Mouse (Mus musculus) bone marrow, adult 2 months (tissue): ENCODE results near the gene Ndufb6. TPM values are rescaled to one million over a fixed set of nuclear protein-coding genes. Genes with fewer than 3 reads are reported as not detected.

Experiments used
- H3K27ac ChIP-seq: fragments of 200-500 bp; 2 replicates; pipeline ENCODE4 v1.5.1; 2012; ENCODE audit warnings: low read depth, mild to moderate bottlenecking, control low read depth, inconsistent platforms, low read length; ENCODE audit not compliant: control insufficient read depth, poor library complexity, insufficient read depth
- H3K4me1 ChIP-seq: fragments of 200-500 bp; 2 replicates; pipeline ENCODE4 v1.6.1; 2011; ENCODE audit warnings: low read length; ENCODE audit not compliant: control insufficient read depth, insufficient read depth
- H3K4me3 ChIP-seq: fragments of 200-500 bp; replicated peaks from 2 replicates; pipeline ENCODE3; 2011; ENCODE audit warnings: mild to moderate bottlenecking, low read depth, low read length, control low read depth; ENCODE audit not compliant: control insufficient read depth
- CTCF ChIP-seq: fragments of 200-500 bp; IDR thresholded peaks from 2 replicates; pipeline ENCODE4 v1.5.1; 2011; ENCODE audit warnings: low read length, control low read depth; ENCODE audit not compliant: control insufficient read depth, insufficient read depth
- POLR2A ChIP-seq: fragments of 200-500 bp; IDR thresholded peaks from 2 replicates; pipeline ENCODE4 v1.6.1; 2011; ENCODE audit warnings: low read depth, mild to moderate bottlenecking, control low read depth, low read length, borderline replicate concordance; ENCODE audit not compliant: control insufficient read depth
- WGBS: fragments of 180-500 bp; shearing (Covaris S2); methylation state at CpG from one replicate; pipeline ENCODE4 v1.1.7; 2018; 5-methylcytosine and 5-hydroxymethylcytosine counted together
- polyA plus RNA-seq: library from polyadenylated mRNA; stranded (reverse); fragments of >200 nt; gene quantifications from 2 replicates; pipeline ENCODE4 v1.2.4, GENCODE M21; 2011; ENCODE audit warnings: low replicate concordance; ENCODE audit not compliant: missing spikeins, insufficient read depth, insufficient read length

The Ndufb6 gene
- polyA plus RNA-seq, 1 experiment = 44.1 TPM

DNA sequence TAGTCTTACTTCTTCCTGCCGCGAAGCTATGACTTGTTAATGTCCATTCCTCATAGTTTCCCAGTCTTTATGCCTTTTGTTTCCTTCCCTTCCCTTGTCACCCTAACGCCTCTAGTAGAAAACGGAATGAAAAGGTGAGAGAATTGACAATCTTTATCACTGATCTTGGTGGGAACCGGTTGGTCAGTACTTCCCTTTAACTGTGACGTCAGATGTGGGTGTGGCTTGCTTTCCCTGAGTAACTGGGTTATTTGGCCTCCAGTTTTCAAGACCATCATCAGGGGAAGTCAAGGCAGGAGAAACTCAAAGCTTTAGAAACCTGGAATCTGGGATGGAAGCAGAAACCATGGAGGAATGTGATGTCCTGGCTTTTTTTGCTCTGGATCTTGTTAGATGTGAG, 37.3 kb downstream of the Ndufb6 start:
- peaks cover 1% of the 10 kb centered on the region; the same call in 1 of the 2 replicates for H3K4me1 ChIP-seq
- TF ChIP-seq CTCF (no peak), POLR2A (no peak)
- no peak overlapping the region for H3K27ac ChIP-seq
- H3K4me3 ChIP-seq = no peak overlapping the region
- WGBS = 50% methylated on average over 6 of the region's 6 CpGs

- 47% methylated on average over 5 of the region's 5 CpGs for WGBS
- Histone ChIP-seq H3K27ac (no peak overlapping the region), H3K4me1 (peaks cover 1% of the 10 kb centered on the region; the same call in 1 of the 2 replicates), H3K4me3 (peak overlapping the region; percentile 91)
- TF ChIP-seq CTCF = no peak
- TF ChIP-seq POLR2A = no peak
Observed at GRCm38 (mm10) chr4:40240272-40240744, 38.9 kb downstream of the Ndufb6 start.

DNA sequence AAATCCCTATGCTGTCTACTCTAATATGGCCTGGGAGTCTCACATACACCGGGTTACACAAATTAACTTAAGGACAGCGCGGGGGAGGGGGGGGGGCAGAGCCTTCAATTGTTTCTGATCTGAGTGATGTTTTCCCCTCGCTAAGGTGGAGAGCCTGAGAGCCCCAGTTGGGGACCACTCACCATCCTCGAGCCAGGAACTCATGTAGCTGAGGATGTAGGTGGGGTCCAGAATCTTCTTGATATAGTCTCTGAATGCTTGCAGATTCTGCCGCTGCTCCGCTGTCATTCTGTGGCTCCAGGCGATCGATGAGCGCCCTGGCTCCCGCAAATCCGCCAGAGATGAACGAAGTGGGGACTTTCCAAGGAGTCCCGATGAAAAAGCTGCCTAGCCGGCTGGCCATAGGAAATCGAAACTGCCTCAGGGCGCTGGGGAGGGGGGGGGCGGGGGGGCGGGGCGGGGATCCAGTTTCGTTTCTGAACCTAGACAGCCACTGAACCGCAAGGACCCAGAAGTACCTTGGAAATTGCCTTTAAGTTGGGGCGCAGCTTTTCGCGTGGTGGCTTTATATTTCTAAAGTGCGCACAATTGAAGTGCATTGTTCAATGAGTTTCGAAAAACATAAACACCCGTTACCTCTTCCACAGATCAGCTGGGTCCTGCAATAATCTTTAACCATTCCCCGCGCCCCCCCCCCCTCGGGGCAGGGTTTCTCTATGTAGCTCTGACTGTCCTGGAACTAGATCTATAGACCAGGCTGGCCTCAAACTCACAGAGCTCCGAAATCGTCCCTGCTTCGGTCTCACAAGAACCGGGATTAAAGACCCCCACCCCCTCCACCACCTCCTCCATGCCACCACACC, 39.6 kb downstream of the Ndufb6 start, which contains the start of gene Ddx58:
Ddx58 (minus strand) TSS at position 420 of the 863 bp plus-strand sequence.
- Histone ChIP-seq H3K4me3 (peak within 1 kb of the TSS; percentile 91), H3K27ac (peak within 1 kb of the TSS; percentile 89), H3K4me1 (peaks cover 1% of the 10 kb centered on the region; the same call in 1 of the 2 replicates)
- TF ChIP-seq POLR2A (no peak), CTCF (no peak)
- WGBS = 1% methylated on average over 35 of the region's 35 CpGs

DNA sequence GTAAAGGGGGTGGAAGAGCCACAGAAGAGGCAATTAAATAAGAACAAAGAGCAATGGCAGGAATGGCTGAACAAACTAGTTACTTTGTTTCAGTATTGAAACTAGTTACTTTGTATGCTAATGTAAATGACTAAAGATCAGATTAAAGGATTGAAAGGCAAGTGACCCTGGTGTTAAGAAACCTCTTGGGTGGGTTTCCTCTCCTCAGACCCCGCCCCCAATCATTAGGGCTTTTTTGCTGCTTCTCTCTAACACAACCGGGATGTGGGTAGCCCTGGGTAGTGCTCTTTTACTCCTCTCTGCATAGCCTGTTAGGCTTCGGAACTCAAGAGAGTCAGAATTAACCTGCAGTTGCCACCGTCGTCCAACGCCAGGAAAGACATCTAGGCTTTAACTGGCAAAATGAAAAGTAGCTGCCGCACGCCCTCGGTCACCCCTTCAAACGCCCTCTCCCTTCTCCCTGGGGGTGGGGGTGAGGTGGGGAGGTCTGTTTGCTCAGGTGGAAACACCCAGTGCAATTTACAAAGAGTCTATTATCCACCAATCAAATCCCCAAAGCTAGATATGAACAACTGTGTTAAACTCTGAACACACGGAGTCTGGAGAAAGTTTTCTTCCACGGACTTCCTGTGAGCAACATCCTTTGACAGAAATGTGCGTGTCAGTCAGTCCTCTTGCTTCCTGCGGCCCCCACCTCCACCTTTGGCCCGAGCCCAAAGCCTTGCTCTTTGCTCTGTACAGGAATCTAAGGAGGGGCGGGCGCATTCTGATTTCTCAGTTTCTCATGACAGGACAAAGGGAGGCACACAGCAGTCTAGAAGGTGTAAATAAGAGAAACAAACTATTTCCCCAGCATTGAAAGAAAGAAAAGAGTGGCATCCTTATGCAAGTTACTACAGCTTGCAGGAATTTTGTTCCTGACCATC, 40.5 kb downstream of the Ndufb6 start:
- under 1% methylated on average over 17 of the region's 17 CpGs for WGBS
- Histone ChIP-seq H3K4me3 (peak overlapping the region; percentile 91), H3K4me1 (peaks cover 1% of the 10 kb centered on the region; the same call in 1 of the 2 replicates), H3K27ac (peak overlapping the region; percentile 89)
- TF ChIP-seq CTCF = no peak
- TF ChIP-seq POLR2A = no peak

- TF ChIP-seq POLR2A (no peak), CTCF (no peak)
- Histone ChIP-seq H3K4me3 (no peak overlapping the region), H3K4me1 (peaks cover 1% of the 10 kb centered on the region; the same call in 1 of the 2 replicates), H3K27ac (no peak overlapping the region)
- 35% methylated on average over 4 of the region's 4 CpGs for WGBS
Observed at GRCm38 (mm10) chr4:40236829-40237228, 42.4 kb downstream of the Ndufb6 start.

DNA sequence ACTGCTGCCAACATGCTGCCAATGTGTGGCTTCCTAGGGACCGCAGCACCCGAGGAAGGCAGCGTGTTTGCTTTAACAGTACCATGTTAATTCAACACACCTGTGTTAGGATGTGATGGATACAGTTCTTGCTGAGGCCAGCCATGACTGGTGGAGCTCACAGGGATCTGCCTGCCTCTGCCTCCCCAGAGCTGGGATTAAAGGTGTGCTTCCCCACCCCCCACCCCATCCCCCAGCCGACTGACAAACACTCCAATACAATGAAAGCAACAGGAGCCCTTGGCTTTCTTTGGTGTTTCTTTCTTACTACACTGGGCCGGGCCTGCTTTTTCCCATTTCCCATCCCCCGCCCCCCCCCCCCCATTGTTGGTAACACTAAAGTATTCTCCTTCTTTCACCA, 45.0 kb downstream of the Ndufb6 start:
- H3K4me1 ChIP-seq = no peaks in the 10 kb centered on the region; the same call in 1 of the 2 replicates
- 73% methylated on average over 6 of the region's 6 CpGs for WGBS

GRCm38 (mm10) chr4:40233062-40233664, 46.1 kb downstream of the Ndufb6 start:
- no peak for TF ChIP-seq CTCF
- TF ChIP-seq POLR2A = no peak
- WGBS = 57% methylated on average over 7 of the region's 7 CpGs
- Histone ChIP-seq H3K4me1 (no peaks in the 10 kb centered on the region; the same call in 1 of the 2 replicates), H3K27ac (no peak overlapping the region), H3K4me3 (no peak overlapping the region)

More for the DNA sequence above, 45.0 kb downstream of the Ndufb6 start:
- no peak for TF ChIP-seq CTCF
- Histone ChIP-seq H3K4me3 (no peak overlapping the region), H3K27ac (no peak overlapping the region)
